Mouse (Mus musculus) small intestine, adult 2 months (tissue): Measurements from ENCODE around the gene Acp4. TPM values are rescaled to one million over a fixed set of nuclear protein-coding genes. Genes with fewer than 3 reads are reported as not detected.
"Not testable (repeated sequence)": the region's sequence is repeated elsewhere in the genome, so short reads cannot be mapped to it uniquely, and the experiment has no call there.

ENCODE experiments used
- H3K27ac ChIP-seq: fragments of 200-500 bp; 2 replicates; pipeline ENCODE4 v1.5.1; 2012; ENCODE audit warnings: low read depth, low read length, control low read depth, inconsistent platforms; ENCODE audit not compliant: insufficient read depth
- H3K27me3 ChIP-seq: fragments of 200-500 bp; 2 replicates; pipeline ENCODE4 v1.6.1; 2012; ENCODE audit warnings: mild to moderate bottlenecking, moderate library complexity, low read length, inconsistent platforms; ENCODE audit not compliant: control insufficient read depth, insufficient read depth
- H3K36me3 ChIP-seq: fragments of 200-500 bp; 2 replicates; pipeline ENCODE4 v1.6.1; 2012; ENCODE audit warnings: mild to moderate bottlenecking, low read length, control low read depth, inconsistent platforms; ENCODE audit not compliant: control insufficient read depth, insufficient read depth
- H3K4me1 ChIP-seq: fragments of 200-500 bp; 2 replicates; pipeline ENCODE4 v1.6.1; 2012; ENCODE audit warnings: low read length, inconsistent platforms, mixed read lengths; ENCODE audit not compliant: control insufficient read depth, insufficient read depth, insufficient read length
- H3K4me3 ChIP-seq: fragments of 200-500 bp; 2 replicates; pipeline ENCODE4 v1.5.1; 2012; ENCODE audit warnings: low read depth, mild to moderate bottlenecking, control low read depth, inconsistent platforms, low read length, moderate library complexity
- CTCF ChIP-seq: fragments of 200-500 bp; IDR thresholded peaks from 2 replicates; pipeline ENCODE4 v1.5.1; 2012; ENCODE audit warnings: low read depth, mild to moderate bottlenecking, control low read depth, inconsistent platforms, low read length, moderate library complexity, mixed read lengths; ENCODE audit not compliant: insufficient replicate concordance, insufficient read length; ENCODE audit errors: extremely low read depth
- POLR2A ChIP-seq: fragments of 200-500 bp; IDR thresholded peaks from 2 replicates; pipeline ENCODE4 v1.6.1; 2012; ENCODE audit warnings: low read depth, mild to moderate bottlenecking, control low read depth, inconsistent platforms, low read length, moderate library complexity
- WGBS: fragments of 180-500 bp; shearing (Covaris S2); methylation state at CpG from one replicate; pipeline ENCODE4 v1.1.7; 2018; 5-methylcytosine and 5-hydroxymethylcytosine counted together
- polyA plus RNA-seq: library from polyadenylated mRNA; depleted of rRNA; stranded (reverse); fragments of >200 nt; gene quantifications from 2 replicates; pipeline ENCODE4 v1.2.3, GENCODE M21; 2012; rRNA removed

Acp4 gene
- polyA plus RNA-seq: not detected in 2 replicates

- TF ChIP-seq CTCF: no peak
- no peak for TF ChIP-seq POLR2A
- 74% methylated on average over 4 of the region's 4 CpGs for WGBS
Observed at GRCm38 (mm10) chr7:44257278-44257677, at the start of gene Acp4. Gene Acp4, minus strand, starts transcription at chr7:44257378.

GRCm38 (mm10) chr7:44306516-44307240 lies 49.5 kb upstream of the Acp4 start, which contains the start of gene Clec11a:
Gene Clec11a, minus strand, starts transcription at chr7:44306902.
- Histone ChIP-seq H3K4me1 (peaks cover 16% of the 10 kb centered on the region), H3K27me3 (peaks cover 19% of the 10 kb centered on the region), H3K27ac (peak within 1 kb of the TSS; percentile 2; the same call in 1 of the 2 replicates), H3K36me3 (no peaks in the 10 kb centered on the region), H3K4me3 (peak within 1 kb of the TSS; percentile 84; the same call in 1 of the 2 replicates)
- TF ChIP-seq POLR2A (no peak), CTCF (no peak)
- 80% methylated on average over 6 of the region's 6 CpGs for WGBS

More at GRCm38 (mm10) chr7:44257278-44257677, at the start of gene Acp4:
- Histone ChIP-seq H3K27ac (no peak within 1 kb of the TSS), H3K4me3 (no peak within 1 kb of the TSS), H3K4me1 (no peaks in the 10 kb centered on the region), H3K36me3 (peaks cover 8% of the 10 kb centered on the region), H3K27me3 (no peaks in the 10 kb centered on the region)

GRCm38 (mm10) chr7:44305686-44306085 lies 48.5 kb upstream of the Acp4 start:
- peak overlapping the region; percentile 84 for H3K4me3 ChIP-seq
- H3K36me3 ChIP-seq: no peaks in the 10 kb centered on the region
- 11% methylated on average over 16 of the region's 16 CpGs for WGBS
- peak overlapping the region; percentile 2; the same call in 1 of the 2 replicates for H3K27ac ChIP-seq
- TF ChIP-seq CTCF (no peak), POLR2A (no peak)
- peaks cover 9% of the 10 kb centered on the region for H3K27me3 ChIP-seq
- peaks cover 12% of the 10 kb centered on the region for H3K4me1 ChIP-seq

- TF ChIP-seq POLR2A (peak; percentile 75), CTCF (no peak)
- Histone ChIP-seq H3K27me3 (peaks cover 2% of the 10 kb centered on the region), H3K36me3 (no peaks in the 10 kb centered on the region), H3K4me3 (peak overlapping the region; percentile 84), H3K27ac (peak overlapping the region; percentile 79), H3K4me1 (peaks cover 6% of the 10 kb centered on the region)
- WGBS: under 1% methylated on average over 49 of the region's 49 CpGs
Observed at GRCm38 (mm10) chr7:44304775-44305641, 47.8 kb upstream of the Acp4 start.

GRCm38 (mm10) chr7:44304463-44304774 lies 47.2 kb upstream of the Acp4 start:
- WGBS: under 1% methylated on average over 25 of the region's 25 CpGs
- TF ChIP-seq POLR2A: no peak
- TF ChIP-seq CTCF: no peak
- H3K27me3 ChIP-seq: no peaks in the 10 kb centered on the region; the same call in 1 of the 2 replicates
- peak overlapping the region; percentile 84 for H3K4me3 ChIP-seq
- H3K27ac ChIP-seq: peak overlapping the region; percentile 79
- no peaks in the 10 kb centered on the region for H3K36me3 ChIP-seq
- peaks cover 6% of the 10 kb centered on the region for H3K4me1 ChIP-seq

GRCm38 (mm10) chr7:44303346-44304340 lies 46.5 kb upstream of the Acp4 start:
- 84% methylated on average over 14 of the region's 14 CpGs for WGBS
- Histone ChIP-seq H3K36me3 (no peaks in the 10 kb centered on the region), H3K4me1 (peaks cover 6% of the 10 kb centered on the region), H3K4me3 (no peak overlapping the region; the same call in 1 of the 2 replicates), H3K27me3 (no peaks in the 10 kb centered on the region; the same call in 1 of the 2 replicates), H3K27ac (no peak overlapping the region)
- TF ChIP-seq POLR2A (no peak), CTCF (no peak)

GRCm38 (mm10) chr7:44297501-44297900 lies 40.3 kb upstream of the Acp4 start:
- H3K27ac ChIP-seq, H3K4me3 ChIP-seq: not testable (repeated sequence)
- 74% methylated on average over 2 of the region's 2 CpGs for WGBS

More at GRCm38 (mm10) chr7:44297501-44297900, 40.3 kb upstream of the Acp4 start:
- H3K4me1 ChIP-seq, H3K27me3 ChIP-seq, H3K36me3 ChIP-seq: not testable (repeated sequence)
